Mouse (Mus musculus): ENCODE results near the gene Apba2. TPM values are rescaled to one million over a fixed set of nuclear protein-coding genes. Genes with fewer than 3 reads are reported as not detected.

Gene Apba2
- polyA plus RNA-seq, 1 experiment from 2014 or later: 67.6 TPM

- 93% methylated on average over 7 of the region's 7 CpGs for WGBS
- DNase-seq (ENCODE audit: low spot score) (no peak), ATAC-seq (replicated peaks; ENCODE audit: low FRiP score) (no peak)
- H3K4me2 ChIP-seq (ENCODE audit: low read depth, low read length, severe bottlenecking): no peak overlapping the region
- no peaks in the 10 kb centered on the region for H3K27me3 ChIP-seq (ENCODE audit: control insufficient read depth, insufficient read depth, low read length)
- H3K27ac ChIP-seq (ENCODE audit: low read depth, low read length): no peak overlapping the region
- H3K9me3 ChIP-seq (ENCODE audit: control insufficient read depth, low read length): no peaks in the 10 kb centered on the region
- H3K4me3 ChIP-seq (ENCODE audit: low read depth, low read length): no peak overlapping the region
- no peaks in the 10 kb centered on the region for H3K36me3 ChIP-seq (ENCODE audit: control insufficient read depth, insufficient read depth, low read length)
- no peak overlapping the region for H3K9ac ChIP-seq (ENCODE audit: low read length)
- H3K4me1 ChIP-seq (replicated peaks; ENCODE audit: control insufficient read depth, insufficient read depth, low read length): 0 out of 2 replicates have a peak, but pooled peaks cover 3% of the 10 kb centered on the region
Observed at GRCm38 (mm10) chr7:64743610-64744009, 242.1 kb downstream of the Apba2 start.

GRCm38 (mm10) chr7:64751465-64751864, 250.0 kb downstream of the Apba2 start:
- peak; percentile 86 for DNase-seq (ENCODE audit: low spot score)
- peak; percentile 76 for ATAC-seq (replicated peaks; ENCODE audit: low FRiP score)
- H3K4me2 ChIP-seq (ENCODE audit: low read depth, low read length, severe bottlenecking): no peak overlapping the region
- H3K27ac ChIP-seq (ENCODE audit: low read depth, low read length): no peak overlapping the region
- no peaks in the 10 kb centered on the region for H3K9me3 ChIP-seq (ENCODE audit: control insufficient read depth, low read length)
- H3K9ac ChIP-seq (ENCODE audit: low read length): no peak overlapping the region
- H3K27me3 ChIP-seq (ENCODE audit: control insufficient read depth, insufficient read depth, low read length): no peaks in the 10 kb centered on the region
- WGBS: 41% methylated on average over 5 of the region's 5 CpGs
- H3K4me1 ChIP-seq (replicated peaks; ENCODE audit: control insufficient read depth, insufficient read depth, low read length): no peaks in the 10 kb centered on the region
- H3K4me3 ChIP-seq (ENCODE audit: low read depth, low read length): no peak overlapping the region
- H3K36me3 ChIP-seq (ENCODE audit: control insufficient read depth, insufficient read depth, low read length): no peaks in the 10 kb centered on the region

- Histone ChIP-seq H3K4me2 (ENCODE audit: low read depth, low read length, severe bottlenecking) (no peak overlapping the region), H3K4me1 (replicated peaks; ENCODE audit: control insufficient read depth, insufficient read depth, low read length) (no peaks in the 10 kb centered on the region), H3K27ac (ENCODE audit: low read depth, low read length) (no peak overlapping the region), H3K36me3 (ENCODE audit: control insufficient read depth, insufficient read depth, low read length) (no peaks in the 10 kb centered on the region), H3K4me3 (ENCODE audit: low read depth, low read length) (no peak overlapping the region), H3K9ac (ENCODE audit: low read length) (no peak overlapping the region), H3K27me3 (ENCODE audit: control insufficient read depth, insufficient read depth, low read length) (no peaks in the 10 kb centered on the region), H3K9me3 (ENCODE audit: control insufficient read depth, low read length) (no peaks in the 10 kb centered on the region)
- DNase-seq (ENCODE audit: low spot score) (no peak), ATAC-seq (replicated peaks; ENCODE audit: low FRiP score) (no peak)
- WGBS: 98% methylated on average over 7 of the region's 7 CpGs
Observed at GRCm38 (mm10) chr7:64752133-64752532, 250.6 kb downstream of the Apba2 start.

- WGBS: 84% methylated on average over 6 of the region's 6 CpGs
- H3K4me1 ChIP-seq (replicated peaks; ENCODE audit: control insufficient read depth, insufficient read depth, low read length): no peaks in the 10 kb centered on the region
- no peaks in the 10 kb centered on the region for H3K36me3 ChIP-seq (ENCODE audit: control insufficient read depth, insufficient read depth, low read length)
- no peak overlapping the region for H3K4me3 ChIP-seq (ENCODE audit: low read depth, low read length)
- no peaks in the 10 kb centered on the region for H3K27me3 ChIP-seq (ENCODE audit: control insufficient read depth, insufficient read depth, low read length)
- DNase-seq (ENCODE audit: low spot score) (no peak), ATAC-seq (replicated peaks; ENCODE audit: low FRiP score) (no peak)
- H3K4me2 ChIP-seq (ENCODE audit: low read depth, low read length, severe bottlenecking): no peak overlapping the region
- no peak overlapping the region for H3K27ac ChIP-seq (ENCODE audit: low read depth, low read length)
- no peaks in the 10 kb centered on the region for H3K9me3 ChIP-seq (ENCODE audit: control insufficient read depth, low read length)
- no peak overlapping the region for H3K9ac ChIP-seq (ENCODE audit: low read length)
Observed at GRCm38 (mm10) chr7:64753678-64754077, 252.2 kb downstream of the Apba2 start.

GRCm38 (mm10) chr7:64754161-64754560, 252.7 kb downstream of the Apba2 start:
- no peak for ATAC-seq (replicated peaks; ENCODE audit: low FRiP score)
- no peak overlapping the region for H3K9ac ChIP-seq (ENCODE audit: low read length)
- no peak overlapping the region for H3K4me2 ChIP-seq (ENCODE audit: low read depth, low read length, severe bottlenecking)
- no peaks in the 10 kb centered on the region for H3K4me1 ChIP-seq (replicated peaks; ENCODE audit: control insufficient read depth, insufficient read depth, low read length)
- H3K27ac ChIP-seq (ENCODE audit: low read depth, low read length): no peak overlapping the region
- H3K27me3 ChIP-seq (ENCODE audit: control insufficient read depth, insufficient read depth, low read length): no peaks in the 10 kb centered on the region
- 85% methylated on average over 7 of the region's 7 CpGs for whole genome bisulfite sequencing
- H3K9me3 ChIP-seq (ENCODE audit: control insufficient read depth, low read length): no peaks in the 10 kb centered on the region
- H3K36me3 ChIP-seq (ENCODE audit: control insufficient read depth, insufficient read depth, low read length): no peaks in the 10 kb centered on the region
- H3K4me3 ChIP-seq (ENCODE audit: low read depth, low read length): no peak overlapping the region
- no peak for DNase-seq (ENCODE audit: low spot score)

- no peak overlapping the region for H3K27ac ChIP-seq (ENCODE audit: low read depth, low read length)
- DNase-seq (ENCODE audit: low spot score) (no peak), ATAC-seq (replicated peaks; ENCODE audit: low FRiP score) (no peak)
- H3K9ac ChIP-seq (ENCODE audit: low read length): no peak overlapping the region
- WGBS: 88% methylated on average over 7 of the region's 7 CpGs
- H3K27me3 ChIP-seq (ENCODE audit: control insufficient read depth, insufficient read depth, low read length): no peaks in the 10 kb centered on the region
- H3K4me1 ChIP-seq (replicated peaks; ENCODE audit: control insufficient read depth, insufficient read depth, low read length): no peaks in the 10 kb centered on the region
- no peaks in the 10 kb centered on the region for H3K36me3 ChIP-seq (ENCODE audit: control insufficient read depth, insufficient read depth, low read length)
- no peak overlapping the region for H3K4me2 ChIP-seq (ENCODE audit: low read depth, low read length, severe bottlenecking)
- H3K9me3 ChIP-seq (ENCODE audit: control insufficient read depth, low read length): no peaks in the 10 kb centered on the region
- no peak overlapping the region for H3K4me3 ChIP-seq (ENCODE audit: low read depth, low read length)
Observed at GRCm38 (mm10) chr7:64755141-64755540, 253.6 kb downstream of the Apba2 start.

- H3K4me2 ChIP-seq (ENCODE audit: low read depth, low read length, severe bottlenecking): no peak overlapping the region
- no peaks in the 10 kb centered on the region for H3K36me3 ChIP-seq (ENCODE audit: control insufficient read depth, insufficient read depth, low read length)
- no peak overlapping the region for H3K27ac ChIP-seq (ENCODE audit: low read depth, low read length)
- no peak for ATAC-seq (replicated peaks; ENCODE audit: low FRiP score)
- no peak for DNase-seq (ENCODE audit: low spot score)
- no peaks in the 10 kb centered on the region for H3K27me3 ChIP-seq (ENCODE audit: control insufficient read depth, insufficient read depth, low read length)
- WGBS: 82% methylated on average over 3 of the region's 3 CpGs
- H3K9me3 ChIP-seq (ENCODE audit: control insufficient read depth, low read length): no peaks in the 10 kb centered on the region
- no peaks in the 10 kb centered on the region for H3K4me1 ChIP-seq (replicated peaks; ENCODE audit: control insufficient read depth, insufficient read depth, low read length)
- no peak overlapping the region for H3K9ac ChIP-seq (ENCODE audit: low read length)
- no peak overlapping the region for H3K4me3 ChIP-seq (ENCODE audit: low read depth, low read length)
Observed at GRCm38 (mm10) chr7:64765595-64765994, 264.1 kb downstream of the Apba2 start.

- Histone ChIP-seq H3K4me1 (replicated peaks; ENCODE audit: control insufficient read depth, insufficient read depth, low read length) (no peaks in the 10 kb centered on the region), H3K4me2 (ENCODE audit: low read depth, low read length, severe bottlenecking) (no peak overlapping the region), H3K27me3 (ENCODE audit: control insufficient read depth, insufficient read depth, low read length) (no peaks in the 10 kb centered on the region), H3K9me3 (ENCODE audit: control insufficient read depth, low read length) (no peaks in the 10 kb centered on the region), H3K36me3 (ENCODE audit: control insufficient read depth, insufficient read depth, low read length) (no peaks in the 10 kb centered on the region), H3K4me3 (ENCODE audit: low read depth, low read length) (no peak overlapping the region), H3K27ac (ENCODE audit: low read depth, low read length) (no peak overlapping the region), H3K9ac (ENCODE audit: low read length) (no peak overlapping the region)
- DNase-seq (ENCODE audit: low spot score) (no peak), ATAC-seq (replicated peaks; ENCODE audit: low FRiP score) (no peak)
- 66% methylated on average over 7 of the region's 7 CpGs for WGBS
Observed at GRCm38 (mm10) chr7:64769768-64770167, 268.3 kb downstream of the Apba2 start.

GRCm38 (mm10) chr7:64770779-64771390, 269.4 kb downstream of the Apba2 start:
- 86% methylated on average over 8 of the region's 8 CpGs for WGBS
- Histone ChIP-seq H3K9ac (ENCODE audit: low read length) (no peak overlapping the region), H3K4me2 (ENCODE audit: low read depth, low read length, severe bottlenecking) (no peak overlapping the region), H3K9me3 (ENCODE audit: control insufficient read depth, low read length) (no peaks in the 10 kb centered on the region), H3K4me3 (ENCODE audit: low read depth, low read length) (no peak overlapping the region), H3K27ac (ENCODE audit: low read depth, low read length) (no peak overlapping the region), H3K4me1 (replicated peaks; ENCODE audit: control insufficient read depth, insufficient read depth, low read length) (no peaks in the 10 kb centered on the region), H3K27me3 (ENCODE audit: control insufficient read depth, insufficient read depth, low read length) (no peaks in the 10 kb centered on the region), H3K36me3 (ENCODE audit: control insufficient read depth, insufficient read depth, low read length) (no peaks in the 10 kb centered on the region)
- no peak for ATAC-seq (replicated peaks; ENCODE audit: low FRiP score)
- DNase-seq (ENCODE audit: low spot score): no peak

All from forebrain, embryonic 11.5 days (tissue).